Mouse (Mus musculus): ENCODE data around the gene Cdh18. TPM values are rescaled to one million over a fixed set of nuclear protein-coding genes. Genes with fewer than 3 reads are reported as not detected.

Gene Cdh18
- polyA plus RNA-seq, 1 experiment, result not detected

GRCm38 (mm10) chr15:23408256-23408655 lies 859.4 kb downstream of the Cdh18 start:
- Histone ChIP-seq H3K36me3 (replicated peaks; ENCODE audit: low read length) (no peaks in the 10 kb centered on the region), H3K4me3 (replicated peaks) (no peak overlapping the region), H3K27me3 (replicated peaks) (no peaks in the 10 kb centered on the region), H3K9me3 (no peaks in the 10 kb centered on the region), H3K4me1 (no peaks in the 10 kb centered on the region)
- TF ChIP-seq GATA1 (IDR thresholded peaks at IDR 0.05; ENCODE audit: borderline replicate concordance, low read length) (no peak), FLI1 (IDR thresholded peaks at IDR 0.05; ENCODE audit: low read length) (no peak)

- Histone ChIP-seq H3K4me3 (replicated peaks) (no peak overlapping the region), H3K36me3 (replicated peaks; ENCODE audit: low read length) (no peaks in the 10 kb centered on the region), H3K4me1 (no peaks in the 10 kb centered on the region), H3K27me3 (replicated peaks) (no peaks in the 10 kb centered on the region), H3K9me3 (no peaks in the 10 kb centered on the region)
- TF ChIP-seq GATA1 (IDR thresholded peaks at IDR 0.05; ENCODE audit: borderline replicate concordance, low read length) (no peak), FLI1 (IDR thresholded peaks at IDR 0.05; ENCODE audit: low read length) (no peak)
Measured at GRCm38 (mm10) chr15:23416450-23417080, 867.7 kb downstream of the Cdh18 start.

DNA sequence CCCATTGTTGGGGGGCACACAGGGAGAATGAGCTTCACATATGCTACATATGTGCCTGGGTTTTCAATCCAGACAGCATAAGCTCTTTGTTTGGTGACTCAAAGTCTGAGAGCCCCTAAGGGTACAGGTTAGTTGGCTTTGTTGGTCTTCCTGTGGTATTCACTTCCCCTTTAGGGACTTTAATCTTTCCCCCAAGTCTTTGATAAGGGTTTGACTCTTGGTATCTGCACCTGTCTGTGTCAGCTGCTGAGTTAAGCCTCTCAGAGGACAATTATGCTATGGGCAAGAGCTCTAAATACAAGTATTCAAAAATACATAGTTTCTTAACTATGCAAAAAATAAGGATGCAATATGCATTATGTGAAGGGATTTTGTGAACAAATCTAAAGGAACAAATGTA lies 869.3 kb downstream of the Cdh18 start:
- Histone ChIP-seq H3K36me3 (replicated peaks; ENCODE audit: low read length) (no peaks in the 10 kb centered on the region), H3K4me1 (no peaks in the 10 kb centered on the region), H3K4me3 (replicated peaks) (no peak overlapping the region), H3K9me3 (no peaks in the 10 kb centered on the region), H3K27me3 (replicated peaks) (no peaks in the 10 kb centered on the region)
- TF ChIP-seq GATA1 (IDR thresholded peaks at IDR 0.05; ENCODE audit: borderline replicate concordance, low read length) (no peak), FLI1 (IDR thresholded peaks at IDR 0.05; ENCODE audit: low read length) (no peak)

- Histone ChIP-seq H3K4me1 (no peaks in the 10 kb centered on the region), H3K9me3 (no peaks in the 10 kb centered on the region), H3K4me3 (replicated peaks) (no peak overlapping the region), H3K27me3 (replicated peaks) (no peaks in the 10 kb centered on the region), H3K36me3 (replicated peaks; ENCODE audit: low read length) (no peaks in the 10 kb centered on the region)
- TF ChIP-seq GATA1 (IDR thresholded peaks at IDR 0.05; ENCODE audit: borderline replicate concordance, low read length) (no peak), FLI1 (IDR thresholded peaks at IDR 0.05; ENCODE audit: low read length) (no peak)
Measured at GRCm38 (mm10) chr15:23420010-23420409, 871.2 kb downstream of the Cdh18 start.

GRCm38 (mm10) chr15:23430021-23430420 lies 881.2 kb downstream of the Cdh18 start:
- Histone ChIP-seq H3K36me3 (replicated peaks; ENCODE audit: low read length) (no peaks in the 10 kb centered on the region), H3K9me3 (no peaks in the 10 kb centered on the region), H3K4me1 (no peaks in the 10 kb centered on the region), H3K27me3 (replicated peaks) (no peaks in the 10 kb centered on the region), H3K4me3 (replicated peaks) (no peak overlapping the region)
- no peak for TF ChIP-seq GATA1 (IDR thresholded peaks at IDR 0.05; ENCODE audit: borderline replicate concordance, low read length)
- TF ChIP-seq FLI1 (IDR thresholded peaks at IDR 0.05; ENCODE audit: low read length), result no peak

DNA sequence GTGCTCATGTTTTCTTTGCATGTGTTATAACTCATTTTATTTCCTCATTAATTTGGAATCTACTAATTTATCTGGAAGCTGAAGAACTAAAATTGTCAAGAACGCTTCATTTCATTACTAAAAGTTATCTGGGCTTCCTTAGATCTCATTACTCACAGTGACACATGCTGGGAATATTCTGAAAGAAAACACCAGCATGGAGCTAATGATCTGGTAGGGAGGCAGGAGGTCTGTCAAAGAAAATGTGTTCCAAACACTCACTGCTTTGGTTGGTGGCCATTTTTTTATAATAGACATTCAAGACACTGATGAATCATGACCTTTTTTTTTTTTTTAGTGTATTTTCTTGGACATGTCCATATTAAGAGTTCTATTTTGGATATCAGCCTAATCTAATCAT lies 899.7 kb downstream of the Cdh18 start:
- TF ChIP-seq GATA1 (IDR thresholded peaks at IDR 0.05; ENCODE audit: borderline replicate concordance, low read length) (no peak), FLI1 (IDR thresholded peaks at IDR 0.05; ENCODE audit: low read length) (no peak)
- Histone ChIP-seq H3K36me3 (replicated peaks; ENCODE audit: low read length) (no peaks in the 10 kb centered on the region), H3K4me3 (replicated peaks) (no peak overlapping the region), H3K27me3 (replicated peaks) (no peaks in the 10 kb centered on the region), H3K9me3 (no peaks in the 10 kb centered on the region), H3K4me1 (no peaks in the 10 kb centered on the region)

DNA sequence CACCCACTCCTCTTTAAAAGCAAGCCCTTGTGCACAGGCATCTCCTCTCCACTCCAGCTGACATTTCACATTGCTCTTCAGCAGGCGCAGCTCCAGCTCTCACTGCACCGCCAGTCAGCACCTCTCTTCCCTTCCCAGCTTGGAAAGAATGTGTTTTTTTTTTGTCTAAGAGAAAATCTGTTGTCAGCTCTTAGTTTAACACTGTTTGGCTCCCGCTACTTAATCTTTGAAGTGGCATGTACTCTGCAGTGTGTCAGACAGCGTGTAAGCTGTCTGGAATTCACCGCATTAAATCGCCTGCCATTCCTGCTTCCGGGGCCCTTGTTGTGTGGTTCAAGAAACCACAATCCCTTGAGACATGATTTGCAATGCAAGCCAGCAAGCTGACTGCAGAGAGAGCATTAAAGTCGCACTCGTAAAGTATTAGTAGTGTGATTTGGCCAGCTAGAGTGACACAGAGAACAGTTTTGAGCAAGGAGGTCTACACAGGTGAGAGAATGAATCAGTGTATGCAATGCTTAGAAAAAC lies 903.3 kb downstream of the Cdh18 start:
- TF ChIP-seq GATA1 (IDR thresholded peaks at IDR 0.05; ENCODE audit: borderline replicate concordance, low read length) (no peak), FLI1 (IDR thresholded peaks at IDR 0.05; ENCODE audit: low read length) (no peak)
- Histone ChIP-seq H3K36me3 (replicated peaks; ENCODE audit: low read length) (no peaks in the 10 kb centered on the region), H3K4me3 (replicated peaks) (no peak overlapping the region), H3K4me1 (no peaks in the 10 kb centered on the region), H3K9me3 (no peaks in the 10 kb centered on the region), H3K27me3 (replicated peaks) (no peaks in the 10 kb centered on the region)

DNA sequence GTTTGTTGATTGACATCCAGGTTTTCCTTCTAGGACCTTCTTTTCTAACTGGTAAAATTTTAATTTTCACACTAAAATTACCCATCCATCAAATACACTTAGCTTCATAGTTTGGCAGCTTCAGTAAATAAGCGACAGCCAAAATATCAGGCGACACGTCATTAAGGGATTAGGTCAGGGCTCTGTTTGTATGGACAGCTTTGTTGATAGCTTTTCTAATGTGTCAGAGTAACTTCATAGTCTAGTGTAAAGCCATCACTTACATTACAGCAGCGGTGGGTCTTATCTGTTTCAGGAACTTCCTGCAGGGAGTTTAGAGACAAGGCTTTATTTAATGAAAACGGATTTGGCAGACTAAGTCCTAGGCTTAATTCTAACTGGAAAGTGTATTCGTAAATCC lies 904.5 kb downstream of the Cdh18 start:
- no peaks in the 10 kb centered on the region for H3K36me3 ChIP-seq (replicated peaks; ENCODE audit: low read length)
- H3K9me3 ChIP-seq, result no peaks in the 10 kb centered on the region
- H3K27me3 ChIP-seq (replicated peaks), result no peaks in the 10 kb centered on the region
- no peaks in the 10 kb centered on the region for H3K4me1 ChIP-seq
- no peak overlapping the region for H3K4me3 ChIP-seq (replicated peaks)
- TF ChIP-seq FLI1 (IDR thresholded peaks at IDR 0.05; ENCODE audit: low read length), result no peak
- TF ChIP-seq GATA1 (IDR thresholded peaks at IDR 0.05; ENCODE audit: borderline replicate concordance, low read length), result no peak

- Histone ChIP-seq H3K36me3 (replicated peaks; ENCODE audit: low read length) (no peaks in the 10 kb centered on the region), H3K4me3 (replicated peaks) (no peak overlapping the region), H3K4me1 (no peaks in the 10 kb centered on the region), H3K9me3 (peaks cover 2% of the 10 kb centered on the region; the same call in 1 of the 2 replicates), H3K27me3 (replicated peaks) (no peaks in the 10 kb centered on the region)
- TF ChIP-seq GATA1 (IDR thresholded peaks at IDR 0.05; ENCODE audit: borderline replicate concordance, low read length) (no peak), FLI1 (IDR thresholded peaks at IDR 0.05; ENCODE audit: low read length) (no peak)
Measured at GRCm38 (mm10) chr15:23455344-23455743, 906.5 kb downstream of the Cdh18 start.

DNA sequence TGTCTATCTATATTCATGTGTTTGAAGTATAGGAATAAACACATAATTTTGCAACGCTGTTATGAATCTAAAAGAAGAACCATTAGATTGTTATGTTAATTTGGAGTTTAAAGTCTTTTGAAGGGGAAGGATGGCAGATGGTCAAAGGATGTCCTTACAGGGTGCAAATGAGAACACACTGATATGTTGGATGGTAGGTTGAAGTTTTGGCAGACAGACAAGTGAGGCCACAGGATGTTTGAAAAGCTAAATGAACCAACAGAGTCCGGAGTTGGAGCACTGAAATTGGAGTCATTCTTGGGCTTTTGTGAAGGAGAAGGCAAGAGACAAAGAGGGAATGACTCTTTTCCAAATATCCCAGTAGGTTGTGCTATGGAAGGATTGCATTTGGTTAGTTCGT lies 908.6 kb downstream of the Cdh18 start:
- Histone ChIP-seq H3K4me3 (replicated peaks) (no peak overlapping the region), H3K4me1 (no peaks in the 10 kb centered on the region)
- no peak for TF ChIP-seq FLI1 (IDR thresholded peaks at IDR 0.05; ENCODE audit: low read length)
- TF ChIP-seq GATA1 (IDR thresholded peaks at IDR 0.05; ENCODE audit: borderline replicate concordance, low read length), result no peak

More for the DNA sequence above, 908.6 kb downstream of the Cdh18 start:
- H3K27me3 ChIP-seq (replicated peaks), result no peaks in the 10 kb centered on the region
- peaks cover 3% of the 10 kb centered on the region; the same call in 1 of the 2 replicates for H3K9me3 ChIP-seq
- no peaks in the 10 kb centered on the region for H3K36me3 ChIP-seq (replicated peaks; ENCODE audit: low read length)

All from megakaryocyte, embryonic 14.5 days (primary cell).